Mouse (Mus musculus) adrenal gland (tissue): ENCODE measurements around the gene Map3k11.
"Not testable (repeated sequence)": the region's sequence is repeated elsewhere in the genome, so short reads cannot be mapped to it uniquely, and the experiment has no call there.

ENCODE experiments used
- intact Hi-C: fragments of 180-260 bp; cut with DNase I; formaldehyde crosslinking; loops from one replicate; pipeline ENCODE4 v1.15.1; 2025

Gene Map3k11

DNA sequence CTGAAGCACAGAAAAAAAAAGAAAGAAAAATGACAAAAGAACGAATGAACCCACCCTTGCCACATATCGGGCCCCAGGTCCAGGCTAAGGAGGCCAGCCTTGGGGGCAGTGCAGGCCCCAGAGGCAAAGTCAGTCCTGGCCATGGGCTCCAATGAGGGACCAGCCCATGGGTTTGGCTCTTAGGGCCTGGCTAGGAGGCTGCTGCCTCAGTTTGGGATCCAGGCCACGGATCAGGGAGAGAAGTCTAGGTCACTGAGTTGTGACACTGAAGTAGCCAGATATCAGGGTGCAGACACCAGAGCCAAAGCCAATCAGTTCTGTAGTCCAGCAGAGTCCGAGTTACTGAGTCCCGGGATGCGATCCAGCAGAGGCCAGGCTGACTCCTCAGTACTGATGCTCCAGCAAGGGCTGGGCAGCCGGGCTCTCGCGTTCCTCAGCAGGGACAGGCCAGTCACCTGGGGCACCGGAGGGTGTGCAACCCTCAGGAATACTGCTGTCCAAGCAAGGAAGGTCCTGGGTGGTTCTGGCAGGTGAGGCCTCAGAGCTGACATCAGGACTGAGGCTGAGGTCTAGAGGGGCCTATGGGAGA lies 23.8 kb upstream of the Map3k11 start:
- intact Hi-C loops: no loop called here

DNA sequence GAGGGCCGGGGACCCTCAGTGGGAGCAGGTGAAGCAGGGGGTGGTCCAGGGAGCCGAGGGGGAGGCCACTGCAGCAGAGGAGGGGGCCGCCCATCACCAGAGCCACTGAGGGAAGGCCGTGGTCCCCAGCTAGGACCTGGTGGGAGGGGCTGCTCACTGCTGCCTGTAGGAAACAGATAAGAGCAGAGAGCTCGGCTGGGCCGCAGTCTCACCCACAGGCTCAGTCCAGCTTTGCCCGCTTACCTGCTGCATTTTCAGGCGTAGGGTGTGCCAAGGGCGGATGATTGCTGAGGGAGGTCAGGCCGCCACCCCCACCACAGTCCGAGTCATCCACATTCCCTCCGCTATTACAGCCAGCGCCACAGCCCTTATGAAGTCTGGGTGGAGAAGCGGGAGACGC lies 23.1 kb upstream of the Map3k11 start:
- intact Hi-C loops: no loop called here

DNA sequence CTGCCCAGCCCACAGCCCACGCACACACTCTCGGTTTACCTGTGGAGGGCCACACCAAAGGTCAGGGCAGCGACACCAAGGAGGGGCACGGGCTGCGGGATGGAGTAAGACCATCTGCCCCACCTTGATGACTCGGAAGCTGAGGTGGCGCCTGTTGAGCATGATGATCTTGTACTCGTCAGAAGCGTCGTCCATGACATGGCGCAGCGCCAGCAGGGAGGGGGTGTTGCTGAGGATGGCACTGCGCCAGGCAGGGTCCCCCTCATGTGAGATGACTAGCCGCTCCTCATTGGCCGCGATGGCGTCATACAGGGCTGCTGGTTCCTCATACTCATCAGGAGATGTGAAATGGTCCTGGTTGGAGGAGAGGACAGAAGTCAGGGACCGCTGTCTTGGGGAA lies 22.2 kb upstream of the Map3k11 start:
- intact Hi-C loops: no loop called here

DNA sequence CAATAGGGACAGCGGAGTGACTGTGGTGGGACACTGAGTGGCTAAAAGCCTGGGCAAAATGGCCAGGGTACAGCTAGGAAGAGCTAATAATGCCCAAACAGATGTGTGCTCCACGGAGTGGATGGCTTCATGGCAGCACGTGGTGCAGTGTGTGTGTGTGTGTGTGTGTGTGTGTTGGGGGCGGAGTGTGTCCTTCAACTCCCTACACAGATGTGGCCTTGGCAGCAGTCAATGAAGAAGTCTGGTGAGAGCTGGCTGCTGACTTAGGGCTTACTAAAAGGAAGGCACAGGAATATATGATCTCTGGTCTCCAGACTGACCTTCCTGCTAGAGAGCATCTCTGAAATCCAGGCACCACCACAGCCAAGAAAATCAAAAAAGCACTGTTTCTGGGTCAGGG lies 20.2 kb upstream of the Map3k11 start:
- intact Hi-C loops: no loop called here

DNA sequence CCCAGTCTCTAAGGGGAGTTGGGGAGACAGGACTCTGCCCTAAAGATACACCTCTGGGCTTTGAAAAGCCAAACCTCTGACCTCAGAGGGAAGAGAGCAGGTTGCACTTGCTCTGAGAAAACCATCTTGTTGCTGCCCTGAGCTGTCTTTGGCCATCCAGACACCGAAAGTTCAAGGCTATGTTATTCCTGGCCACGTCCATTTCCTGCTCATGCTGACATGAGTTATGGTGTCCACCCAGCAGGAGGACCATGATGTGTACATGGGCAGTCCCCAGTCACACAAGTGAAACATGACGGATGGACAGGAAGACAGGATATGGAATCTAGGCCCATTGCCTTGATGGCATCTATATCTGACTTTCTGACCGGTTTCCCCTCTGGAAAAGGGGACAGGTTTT lies 8.1 kb upstream of the Map3k11 start:
- intact Hi-C loops: no loop called here

DNA sequence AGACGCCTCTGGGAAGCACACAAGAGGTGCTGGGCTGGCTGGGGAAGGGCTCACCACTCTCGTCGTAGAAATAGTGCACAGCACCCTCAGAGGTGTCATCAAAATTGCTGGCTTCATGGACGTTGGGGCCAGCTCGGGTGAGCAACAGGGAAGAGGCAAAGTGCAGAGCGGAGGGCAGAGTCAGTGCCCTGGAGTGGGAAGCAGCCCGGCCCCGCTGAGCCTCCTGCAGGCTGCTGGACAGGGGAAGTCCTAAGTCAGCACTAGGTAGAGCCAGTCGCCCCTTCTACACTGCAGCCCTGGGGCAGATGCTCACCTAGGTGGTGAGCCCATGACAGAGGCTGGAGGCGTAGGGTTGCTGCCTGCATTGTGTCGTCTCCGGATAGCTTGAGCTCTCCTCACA lies 4.3 kb upstream of the Map3k11 start:
- intact Hi-C loops: no loop called here

DNA sequence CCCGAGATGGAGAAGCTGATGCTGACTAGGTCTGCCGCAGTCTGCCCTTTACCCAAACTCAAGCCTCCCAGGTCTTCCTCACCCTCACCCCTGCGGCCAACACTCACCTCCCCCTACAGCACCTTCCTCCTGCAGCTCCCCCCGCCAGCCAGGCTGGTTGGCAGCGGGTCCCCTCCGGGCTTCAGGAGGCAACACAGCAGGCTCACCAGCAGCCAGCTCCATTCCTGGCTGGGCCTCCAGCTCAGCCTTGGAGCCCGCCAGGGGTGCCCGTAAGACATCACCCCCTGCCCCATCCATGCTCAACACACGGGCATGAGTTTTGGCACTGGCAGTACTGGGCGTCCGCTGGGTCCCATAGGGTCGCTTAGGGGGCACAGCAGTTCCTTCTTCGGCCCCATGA lies 3.6 kb upstream of the Map3k11 start:
- intact Hi-C loops: no loop called here

DNA sequence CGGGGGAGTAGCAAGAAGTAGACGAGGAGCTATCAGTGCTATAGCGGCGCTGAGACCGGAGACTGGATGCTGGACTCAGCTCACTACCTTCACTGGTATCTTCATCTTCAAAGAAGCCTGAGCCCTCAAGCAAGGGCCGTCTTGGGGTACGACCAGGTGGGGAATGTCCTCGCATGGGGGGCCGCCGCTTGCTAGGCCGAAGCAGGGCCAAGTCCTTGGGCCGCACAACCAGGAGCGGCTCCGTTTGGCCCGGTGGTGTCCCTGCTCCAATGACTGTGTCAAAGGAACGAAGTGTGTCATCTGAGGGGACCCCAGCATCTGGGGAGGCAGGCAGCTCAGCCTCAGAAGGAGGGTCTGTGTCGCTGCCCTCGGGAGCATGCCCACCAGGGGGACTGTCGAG lies 3.1 kb upstream of the Map3k11 start:
- intact Hi-C loops: no loop called here

DNA sequence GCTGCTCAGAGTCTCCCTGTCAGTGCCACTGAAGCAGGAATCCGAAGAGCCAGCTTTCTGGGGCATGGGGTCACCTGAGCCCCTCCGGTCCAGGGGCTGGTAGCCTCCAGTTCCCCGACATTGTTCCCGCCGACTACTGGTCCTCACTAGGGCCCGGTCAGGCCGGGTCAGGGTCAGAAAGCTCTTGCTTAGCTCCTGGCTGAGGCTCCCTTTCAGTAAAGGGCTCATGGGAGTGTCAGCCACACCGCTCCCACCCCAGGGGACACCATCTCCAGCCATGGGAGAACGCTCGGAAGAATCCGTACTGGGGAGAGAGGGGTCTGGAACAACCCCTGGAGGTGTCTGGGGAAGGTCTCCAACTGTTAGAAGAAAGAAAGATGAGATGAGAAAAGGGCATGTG lies 2.7 kb upstream of the Map3k11 start:
- intact Hi-C loops: no loop called here

DNA sequence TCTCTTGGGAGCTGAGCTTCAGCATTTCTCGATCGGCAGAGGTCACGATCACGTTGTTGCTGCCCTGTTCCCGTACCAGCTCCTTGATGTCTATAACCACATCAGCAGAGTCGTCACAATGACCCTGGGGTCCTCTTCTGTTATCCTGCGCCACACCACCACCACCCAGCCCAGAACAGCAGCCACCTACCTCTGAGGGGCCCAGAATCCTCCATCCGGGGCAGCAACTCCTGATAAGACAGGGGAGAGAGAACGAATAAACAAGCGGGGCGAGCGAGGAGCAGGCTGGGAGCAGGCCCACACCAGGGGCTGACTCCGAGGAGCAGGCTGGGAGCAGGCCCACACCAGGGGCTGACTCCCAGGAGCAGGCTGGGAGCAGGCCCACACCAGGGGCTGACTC lies 2.1 kb upstream of the Map3k11 start:
- intact Hi-C loops: no loop called here

DNA sequence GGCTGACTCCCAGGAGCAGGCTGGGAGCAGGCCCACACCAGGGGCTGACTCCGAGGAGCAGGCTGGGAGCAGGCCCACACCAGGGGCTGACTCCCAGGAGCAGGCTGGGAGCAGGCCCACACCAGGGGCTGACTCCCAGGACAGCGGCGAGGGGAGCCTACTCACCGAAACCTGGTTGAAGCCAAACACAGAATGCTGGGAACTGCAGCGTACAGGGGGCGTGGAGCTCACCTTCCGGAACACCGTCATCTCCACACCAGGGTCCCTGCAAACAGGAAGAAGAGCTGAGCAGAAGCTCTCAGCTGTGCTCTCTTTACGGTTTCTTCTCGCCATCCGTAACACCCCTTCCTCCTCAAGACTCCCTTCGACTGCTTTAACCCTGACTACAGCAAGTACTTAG lies 1.6 kb upstream of the Map3k11 start:
- intact Hi-C loops: not testable (repeated sequence)

DNA sequence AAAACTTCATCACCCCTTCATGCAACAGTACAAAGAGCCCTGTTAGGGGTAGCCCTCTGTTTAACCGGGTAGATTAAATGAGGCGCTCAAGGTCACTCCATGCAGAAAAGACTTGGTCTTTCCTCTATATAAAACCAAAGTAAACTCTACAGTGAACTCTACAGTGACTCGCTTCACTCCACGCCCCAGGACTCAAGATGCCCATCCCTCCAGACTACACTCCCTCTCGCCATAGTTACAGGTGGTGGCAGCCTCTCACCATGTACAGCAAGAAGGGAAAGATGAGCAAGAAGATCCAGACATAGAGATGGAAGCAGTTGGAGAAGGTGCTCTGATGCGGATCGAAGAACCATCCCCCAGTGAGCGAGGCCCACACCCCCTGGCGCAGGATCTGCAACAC lies 804 bp upstream of the Map3k11 start:
- intact Hi-C loops: no loop called here

DNA sequence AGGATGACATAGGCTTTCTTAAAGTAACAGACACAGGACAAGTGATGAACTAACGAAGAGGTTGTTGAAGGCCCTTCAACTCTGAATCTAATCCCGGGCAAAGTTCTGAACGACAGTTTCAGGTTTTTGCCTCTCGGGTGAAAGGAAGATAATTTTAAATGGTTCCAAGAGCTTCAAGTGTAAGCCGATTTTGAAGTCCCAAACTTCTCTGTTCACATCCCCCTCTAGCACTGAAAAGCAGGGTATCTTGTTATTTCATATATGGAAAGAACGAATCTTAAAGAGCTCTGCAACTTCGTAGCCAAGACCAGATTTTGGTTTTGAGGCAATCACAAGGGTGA lies 516 bp downstream of the Map3k11 start:
- intact Hi-C loops: no loop called here

DNA sequence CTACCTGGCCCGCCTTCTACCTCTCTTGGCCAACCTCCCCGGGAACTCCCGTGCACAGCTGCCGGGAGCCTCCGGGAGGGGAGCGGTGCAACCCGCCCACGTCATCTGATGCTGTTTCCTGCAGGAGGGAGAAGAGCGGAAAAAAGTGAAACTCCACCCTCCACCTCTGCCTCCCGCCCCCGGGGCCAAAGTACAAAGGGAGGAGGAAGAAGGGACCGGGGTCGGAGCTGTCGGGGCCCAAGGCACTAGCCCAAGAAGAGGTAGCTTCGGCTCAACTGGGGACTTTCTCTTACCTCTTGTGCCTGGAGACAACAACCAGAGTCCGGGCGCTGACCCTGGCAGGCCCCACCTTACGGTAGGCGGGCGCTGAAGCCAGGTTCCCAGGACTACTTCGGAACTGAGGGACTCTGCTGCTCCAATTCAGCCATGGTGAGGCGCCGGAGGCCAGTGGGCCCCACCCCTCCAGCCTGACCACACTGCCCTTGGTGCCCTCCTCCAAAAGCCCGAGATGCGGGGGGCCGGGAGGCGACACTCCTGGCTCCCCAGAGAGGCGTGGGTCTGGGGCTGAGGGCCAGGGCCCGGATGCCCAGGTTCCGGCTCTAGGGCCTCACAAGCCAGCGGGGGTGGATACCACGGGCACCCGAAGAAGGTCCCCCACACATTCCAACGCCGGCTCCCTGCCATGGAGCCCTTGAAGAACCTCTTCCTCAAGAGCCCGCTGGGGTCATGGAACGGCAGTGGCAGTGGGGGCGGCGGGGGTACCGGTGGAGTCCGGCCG lies 1.2 kb downstream of the Map3k11 start:
- intact Hi-C loops: no loop called here

DNA sequence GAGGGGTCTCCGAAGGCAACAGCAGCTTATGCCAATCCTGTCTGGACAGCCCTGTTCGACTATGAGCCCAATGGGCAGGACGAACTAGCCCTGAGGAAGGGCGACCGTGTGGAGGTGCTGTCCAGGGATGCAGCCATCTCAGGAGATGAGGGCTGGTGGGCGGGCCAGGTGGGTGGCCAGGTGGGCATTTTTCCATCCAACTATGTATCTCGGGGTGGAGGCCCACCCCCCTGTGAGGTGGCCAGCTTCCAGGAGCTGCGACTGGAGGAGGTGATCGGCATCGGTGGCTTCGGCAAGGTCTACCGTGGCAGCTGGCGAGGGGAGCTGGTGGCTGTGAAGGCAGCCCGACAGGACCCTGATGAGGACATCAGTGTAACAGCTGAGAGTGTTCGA lies 1.8 kb downstream of the Map3k11 start:
- intact Hi-C loops: no loop called here

DNA sequence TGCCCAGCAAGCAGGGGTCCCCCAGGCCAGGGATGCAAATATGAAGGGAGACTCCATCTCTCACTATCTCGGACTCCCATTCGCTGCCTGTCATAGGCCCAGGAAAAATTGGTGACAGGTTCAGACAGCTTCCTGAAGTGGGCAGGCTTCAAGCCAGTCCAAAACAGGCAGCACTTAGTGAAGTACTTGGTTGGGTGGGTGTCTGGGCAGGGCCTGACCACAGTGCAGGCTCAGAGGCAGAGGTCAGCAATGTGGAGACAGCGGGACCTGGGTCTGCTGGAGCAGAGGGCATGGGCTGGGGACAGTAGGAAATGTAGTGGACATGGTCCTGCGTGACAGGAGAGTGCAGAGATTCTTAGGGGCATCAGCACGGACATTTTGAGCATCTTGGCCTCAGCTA lies 3.1 kb downstream of the Map3k11 start:
- intact Hi-C loops: no loop called here

DNA sequence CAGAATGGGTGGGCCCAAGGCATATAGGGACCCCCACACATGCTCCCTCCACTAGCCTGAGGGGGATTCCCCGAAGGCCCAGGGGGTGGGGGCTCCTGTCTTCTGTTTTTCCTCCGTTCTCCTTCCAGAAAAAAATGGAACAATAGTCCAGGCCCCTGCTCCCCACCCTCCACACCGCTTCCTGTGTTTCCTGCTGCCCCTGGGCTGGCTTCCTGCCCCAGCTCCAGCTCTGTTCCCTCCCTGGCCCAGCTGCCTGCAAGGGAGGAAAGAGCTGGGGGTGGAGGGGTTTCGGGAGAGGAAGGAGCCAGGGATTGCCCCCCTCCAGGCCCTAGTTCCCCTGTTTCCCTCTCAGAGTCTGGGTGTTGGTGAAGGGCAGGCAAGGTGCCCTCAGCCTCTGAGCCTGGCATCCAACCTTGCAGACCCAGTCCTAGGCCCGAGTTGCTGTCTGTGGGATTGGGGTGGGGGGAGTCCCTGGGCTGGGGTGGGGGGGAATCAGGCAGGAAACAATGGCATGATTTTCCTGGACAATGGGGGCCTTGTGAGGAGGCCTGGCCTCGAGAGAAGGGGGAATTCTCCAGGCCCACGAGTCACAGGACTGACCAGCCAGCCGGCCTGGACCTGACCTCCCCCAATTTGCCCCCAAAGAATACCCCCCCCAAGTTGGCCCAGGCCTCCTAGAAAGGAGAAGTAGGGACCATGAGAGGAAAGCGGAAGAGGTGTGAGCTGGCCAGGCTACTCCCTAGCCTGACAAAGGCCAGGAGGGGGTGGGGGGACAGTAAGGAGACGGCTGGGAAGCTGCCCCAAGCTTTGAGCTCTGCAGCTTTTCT lies 3.8 kb downstream of the Map3k11 start:
- intact Hi-C loops: no loop called here

DNA sequence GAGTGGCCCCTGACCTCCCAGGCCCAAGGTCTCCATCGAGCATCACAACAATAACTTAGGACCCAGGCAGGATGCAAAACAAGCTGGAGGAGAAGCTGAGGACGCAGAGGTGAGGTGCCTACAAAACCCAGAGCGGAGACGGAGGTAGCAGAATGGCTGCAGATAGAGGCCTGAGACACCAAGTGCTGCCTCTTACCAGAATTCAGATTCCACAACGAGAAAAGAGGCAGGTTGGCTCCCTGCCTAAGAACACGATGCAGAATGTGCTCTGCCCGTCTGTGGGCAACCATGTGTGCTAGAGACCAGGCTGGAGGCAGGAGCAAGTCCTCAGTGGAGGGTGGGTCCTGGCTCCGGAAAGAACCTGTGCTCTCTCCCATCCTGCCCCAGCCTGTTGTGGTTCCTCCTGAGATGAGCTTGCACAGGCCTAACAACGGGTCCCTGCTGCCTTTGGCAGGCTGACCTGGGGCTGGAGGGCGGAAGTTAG lies 4.4 kb downstream of the Map3k11 start:
- intact Hi-C loops: no loop called here

DNA sequence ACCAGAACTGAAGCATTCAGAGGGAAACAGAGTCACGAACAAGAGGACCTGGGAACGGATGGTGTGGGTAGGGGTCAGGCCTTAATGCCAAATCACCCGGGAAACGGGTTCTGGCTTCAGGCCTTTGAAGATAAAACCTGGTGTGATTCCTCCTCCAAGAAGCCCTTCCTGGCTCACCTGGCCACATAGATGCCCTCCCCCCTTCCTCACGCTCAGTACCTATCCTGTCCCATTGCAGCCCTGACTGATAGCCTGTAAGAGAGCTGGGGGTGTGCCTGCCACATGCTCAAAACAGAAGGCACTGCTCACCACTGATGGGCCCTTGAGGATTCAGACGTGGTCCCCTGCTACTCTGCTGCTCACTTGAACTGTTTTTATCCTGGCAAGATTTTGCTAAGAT lies 5.3 kb downstream of the Map3k11 start:
- intact Hi-C loops: no loop called here

DNA sequence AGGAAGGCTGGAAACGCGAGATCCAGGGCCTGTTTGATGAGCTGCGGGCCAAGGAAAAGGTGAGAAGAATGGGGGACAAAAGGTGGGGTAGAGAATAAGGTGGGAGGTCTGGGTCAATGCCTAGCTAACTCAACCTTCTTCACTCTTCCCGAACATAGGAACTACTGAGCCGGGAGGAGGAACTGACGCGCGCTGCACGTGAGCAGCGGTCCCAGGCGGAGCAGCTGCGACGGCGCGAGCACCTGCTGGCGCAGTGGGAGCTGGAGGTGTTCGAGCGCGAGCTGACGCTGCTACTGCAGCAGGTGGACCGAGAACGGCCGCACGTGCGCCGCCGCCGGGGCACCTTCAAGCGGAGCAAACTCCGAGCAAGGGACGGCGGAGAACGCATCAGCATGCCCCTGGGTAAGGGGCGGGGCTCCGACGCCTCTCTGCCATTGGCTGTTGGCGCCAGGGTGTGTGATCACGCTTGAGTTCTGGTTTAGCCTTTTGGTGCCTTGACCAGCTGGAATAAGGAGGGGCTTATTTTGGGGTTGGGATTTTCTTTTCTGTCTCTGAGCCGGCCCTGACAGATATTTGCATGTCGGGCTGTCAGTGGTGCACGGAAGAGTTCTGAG lies 7.4 kb downstream of the Map3k11 start:
- intact Hi-C loops: no loop called here

DNA sequence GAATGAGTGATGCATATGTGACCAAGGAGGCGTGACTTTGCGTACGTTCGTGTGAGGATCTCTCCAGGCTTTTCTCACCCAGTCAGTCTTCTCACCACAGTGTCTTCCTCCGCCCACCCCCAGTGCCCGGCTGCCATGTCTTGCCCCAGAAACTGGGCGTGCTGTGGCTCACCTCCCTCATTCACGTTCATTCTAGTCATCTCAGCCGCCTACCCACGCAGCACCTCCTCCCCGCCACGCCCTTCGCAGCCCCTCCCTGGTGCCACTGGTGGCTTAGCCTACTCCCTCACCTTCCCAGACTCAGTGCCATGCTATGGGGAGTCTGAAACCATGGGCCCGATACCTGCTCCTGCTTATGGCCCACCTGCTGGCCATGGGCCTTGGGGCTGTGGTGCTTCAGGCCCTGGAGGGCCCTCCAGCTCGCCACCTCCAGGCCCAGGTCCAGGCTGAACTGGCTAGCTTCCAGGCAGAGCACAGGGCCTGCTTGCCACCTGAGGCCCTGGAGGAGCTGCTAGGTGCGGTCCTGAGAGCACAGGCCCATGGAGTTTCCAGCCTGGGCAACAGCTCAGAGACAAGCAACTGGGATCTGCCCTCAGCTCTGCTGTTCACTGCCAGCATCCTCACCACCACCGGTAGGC lies 15.7 kb downstream of the Map3k11 start, which contains the start of gene Kcnk7:
TSS of gene Kcnk7 (plus strand) at position 205 of the 638 bp plus-strand sequence.
- intact Hi-C loops: no loop called here
